Mouse (Mus musculus) embryonic facial prominence, embryonic 10.5 days (tissue): ENCODE measurements at regions not wholly inside any gene's neighbourhood (a gene's known extent, or its start where the extent isn't known, plus 50 kb on each side); places are given as distances from the start of the nearest gene placed in this dataset.

Experiments used
- DNase-seq: peaks from one replicate; pipeline ENCODE4 v3.0.0-alpha.2; 2017; ENCODE audit warnings: low spot score
- H3K27ac ChIP-seq: fragments of 300-500 bp; sonication (generic); replicated peaks from 2 replicates; pipeline ENCODE4 v1.5.1; 2016; ENCODE audit warnings: mild to moderate bottlenecking
- H3K27me3 ChIP-seq: fragments of 300-500 bp; sonication (generic); replicated peaks from 2 replicates; pipeline ENCODE4 v1.6.1; 2016; ENCODE audit warnings: low read depth, mild to moderate bottlenecking; ENCODE audit not compliant: poor library complexity, severe bottlenecking
- H3K36me3 ChIP-seq: fragments of 300-500 bp; sonication (generic); replicated peaks from 2 replicates; pipeline ENCODE4 v1.6.1; 2016; ENCODE audit warnings: mild to moderate bottlenecking, moderate library complexity
- H3K4me1 ChIP-seq: fragments of 300-500 bp; sonication (generic); 2 replicates; pipeline ENCODE4 v1.6.1; 2016
- H3K4me3 ChIP-seq: fragments of 300-500 bp; sonication (generic); 2 replicates; pipeline ENCODE4 v1.5.1; 2016; ENCODE audit warnings: mild to moderate bottlenecking, moderate library complexity
- H3K9me3 ChIP-seq: fragments of 300-500 bp; sonication (generic); 2 replicates; pipeline ENCODE4 v1.6.1; 2016; ENCODE audit warnings: mild to moderate bottlenecking
- WGBS: fragments of 180-500 bp; shearing (Covaris S2); methylation state at CpG from one replicate; pipeline ENCODE4 v1.1.7; 2016; 5-methylcytosine and 5-hydroxymethylcytosine counted together

- WGBS, result 18% methylated on average over 12 of the region's 12 CpGs
- no peak for DNase-seq
- H3K36me3 ChIP-seq, result no peaks in the 10 kb centered on the region
- no peak overlapping the region for H3K4me3 ChIP-seq
- peaks cover 37% of the 10 kb centered on the region for H3K4me1 ChIP-seq
- peak overlapping the region; percentile 36 for H3K27ac ChIP-seq
- no peaks in the 10 kb centered on the region for H3K9me3 ChIP-seq
- H3K27me3 ChIP-seq, result peaks cover 72% of the 10 kb centered on the region
These were observed 219.2 kb upstream of the Hes1 start for GRCm38 (mm10) chr16:29844706-29845596.

GRCm38 (mm10) chr16:29845597-29845986 lies 218.6 kb upstream of the Hes1 start:
- Histone ChIP-seq H3K9me3 (no peaks in the 10 kb centered on the region), H3K4me1 (peaks cover 34% of the 10 kb centered on the region), H3K27me3 (peaks cover 65% of the 10 kb centered on the region), H3K4me3 (no peak overlapping the region), H3K36me3 (no peaks in the 10 kb centered on the region), H3K27ac (peak overlapping the region; percentile 36; the same call in 1 of the 2 replicates)
- DNase-seq, result no peak
- 50% methylated on average over 8 of the region's 8 CpGs for WGBS

GRCm38 (mm10) chr16:29847059-29847458 lies 217.1 kb upstream of the Hes1 start:
- no peak overlapping the region for H3K4me3 ChIP-seq
- H3K4me1 ChIP-seq, result peaks cover 46% of the 10 kb centered on the region
- H3K27me3 ChIP-seq, result peaks cover 53% of the 10 kb centered on the region
- no peaks in the 10 kb centered on the region for H3K9me3 ChIP-seq
- 22% methylated on average over 1 of the region's 1 CpGs for WGBS
- no peaks in the 10 kb centered on the region for H3K36me3 ChIP-seq
- H3K27ac ChIP-seq, result no peak overlapping the region; the same call in 1 of the 2 replicates
- no peak for DNase-seq

GRCm38 (mm10) chr16:29847734-29848133 lies 216.4 kb upstream of the Hes1 start:
- Histone ChIP-seq H3K4me3 (no peak overlapping the region), H3K9me3 (no peaks in the 10 kb centered on the region), H3K27me3 (peaks cover 47% of the 10 kb centered on the region), H3K36me3 (no peaks in the 10 kb centered on the region), H3K27ac (no peak overlapping the region), H3K4me1 (peaks cover 47% of the 10 kb centered on the region)
- no peak for DNase-seq
- 78% methylated on average over 4 of the region's 4 CpGs for WGBS

GRCm38 (mm10) chr16:29848527-29848926 lies 215.7 kb upstream of the Hes1 start:
- 83% methylated on average over 12 of the region's 12 CpGs for WGBS
- Histone ChIP-seq H3K36me3 (no peaks in the 10 kb centered on the region), H3K4me3 (no peak overlapping the region), H3K4me1 (peaks cover 47% of the 10 kb centered on the region), H3K9me3 (no peaks in the 10 kb centered on the region), H3K27me3 (peaks cover 43% of the 10 kb centered on the region), H3K27ac (no peak overlapping the region)
- no peak for DNase-seq

GRCm38 (mm10) chr16:29849511-29849910 lies 214.7 kb upstream of the Hes1 start:
- Histone ChIP-seq H3K27me3 (peaks cover 34% of the 10 kb centered on the region), H3K4me3 (no peak overlapping the region), H3K27ac (no peak overlapping the region), H3K4me1 (peaks cover 44% of the 10 kb centered on the region), H3K9me3 (no peaks in the 10 kb centered on the region), H3K36me3 (no peaks in the 10 kb centered on the region)
- no peak for DNase-seq
- WGBS, result 73% methylated on average over 7 of the region's 7 CpGs

- Histone ChIP-seq H3K27me3 (peaks cover 23% of the 10 kb centered on the region), H3K4me3 (no peak overlapping the region), H3K36me3 (no peaks in the 10 kb centered on the region), H3K9me3 (no peaks in the 10 kb centered on the region), H3K4me1 (peaks cover 40% of the 10 kb centered on the region), H3K27ac (0 out of 2 replicates have a peak overlapping the region, but pooled peaks have one; percentile 8)
- WGBS, result 29% methylated on average over 3 of the region's 3 CpGs
- no peak for DNase-seq
These were observed 213.6 kb upstream of the Hes1 start for GRCm38 (mm10) chr16:29850616-29851015.

GRCm38 (mm10) chr16:29851827-29852226 lies 212.4 kb upstream of the Hes1 start:
- Histone ChIP-seq H3K4me3 (no peak overlapping the region), H3K4me1 (peaks cover 37% of the 10 kb centered on the region), H3K9me3 (no peaks in the 10 kb centered on the region), H3K36me3 (no peaks in the 10 kb centered on the region), H3K27ac (no peak overlapping the region), H3K27me3 (peaks cover 18% of the 10 kb centered on the region; the same call in 1 of the 2 replicates)
- DNase-seq, result no peak
- WGBS, result 46% methylated on average over 9 of the region's 9 CpGs

- Histone ChIP-seq H3K27ac (no peak overlapping the region), H3K9me3 (no peaks in the 10 kb centered on the region), H3K4me3 (no peak overlapping the region), H3K4me1 (peaks cover 28% of the 10 kb centered on the region), H3K27me3 (peaks cover 36% of the 10 kb centered on the region), H3K36me3 (no peaks in the 10 kb centered on the region)
- 87% methylated on average over 9 of the region's 9 CpGs for WGBS
- DNase-seq, result no peak
These were observed 209.2 kb upstream of the Hes1 start for GRCm38 (mm10) chr16:29854805-29855565.

GRCm38 (mm10) chr16:29856545-29856944 lies 207.6 kb upstream of the Hes1 start:
- DNase-seq, result no peak
- Histone ChIP-seq H3K9me3 (no peaks in the 10 kb centered on the region), H3K36me3 (no peaks in the 10 kb centered on the region), H3K27ac (no peak overlapping the region), H3K4me1 (peaks cover 27% of the 10 kb centered on the region), H3K4me3 (no peak overlapping the region), H3K27me3 (peaks cover 51% of the 10 kb centered on the region)
- 94% methylated on average over 1 of the region's 1 CpGs for WGBS

GRCm38 (mm10) chr16:29858645-29859044 lies 205.5 kb upstream of the Hes1 start:
- Histone ChIP-seq H3K27ac (no peak overlapping the region), H3K4me1 (peaks cover 21% of the 10 kb centered on the region), H3K9me3 (no peaks in the 10 kb centered on the region), H3K4me3 (no peak overlapping the region), H3K36me3 (no peaks in the 10 kb centered on the region), H3K27me3 (peaks cover 52% of the 10 kb centered on the region)
- 87% methylated on average over 5 of the region's 5 CpGs for WGBS
- no peak for DNase-seq

- Histone ChIP-seq H3K27me3 (peaks cover 52% of the 10 kb centered on the region), H3K9me3 (no peaks in the 10 kb centered on the region), H3K4me3 (no peak overlapping the region), H3K36me3 (no peaks in the 10 kb centered on the region), H3K4me1 (peaks cover 19% of the 10 kb centered on the region), H3K27ac (no peak overlapping the region)
- no peak for DNase-seq
- WGBS, result 12% methylated on average over 6 of the region's 6 CpGs
These were observed 203.9 kb upstream of the Hes1 start for GRCm38 (mm10) chr16:29860306-29860705.
